Mouse (Mus musculus) MEL (cell line): ENCODE measurements at regions not wholly inside any gene's neighbourhood (a gene's known extent, or its start where the extent isn't known, plus 50 kb on each side); places are given as distances from the start of the nearest gene placed in this dataset.

Experiments
- CTCF ChIP-seq, 3 experiments: IDR thresholded peaks in 2 of 3; conservative IDR thresholded peaks in 1 of 3; 2 replicates each; pipeline ENCODE4 v1.5.1; 2011 to 2012; ENCODE audit warnings: low read length in 3 of 3, low read depth in 2 of 3, mild to moderate bottlenecking in 2 of 3, improper control_type of control experiment in 1 of 3, inconsistent platforms in 1 of 3, mixed read lengths in 1 of 3, moderate library complexity in 1 of 3; ENCODE audit not compliant: control insufficient read depth in 1 of 3, insufficient read depth in 1 of 3, poor library complexity in 1 of 3, severe bottlenecking in 1 of 3
- ELF1 ChIP-seq: IDR thresholded peaks from 2 replicates; pipeline ENCODE4 v1.6.1; 2014; ENCODE audit warnings: low read depth, mild to moderate bottlenecking, inconsistent platforms, low read length, improper control_type of control experiment, moderate library complexity
- MYC ChIP-seq: IDR thresholded peaks from 2 replicates; pipeline ENCODE4 v1.6.1; 2011; ENCODE audit warnings: low read depth, mild to moderate bottlenecking, low read length, improper control_type of control experiment, moderate library complexity
- RAD21 ChIP-seq: IDR thresholded peaks from 2 replicates; pipeline ENCODE4 v1.6.1; 2011; ENCODE audit warnings: mild to moderate bottlenecking, low read depth, low read length, improper control_type of control experiment
- SMC3 ChIP-seq: IDR thresholded peaks from 2 replicates; pipeline ENCODE4 v1.6.1; 2011; ENCODE audit warnings: low read depth, low read length, improper control_type of control experiment
- USF1 ChIP-seq: IDR thresholded peaks from 2 replicates; pipeline ENCODE4 v1.6.1; 2014; ENCODE audit warnings: low read depth, mild to moderate bottlenecking, inconsistent platforms, low read length, improper control_type of control experiment, moderate library complexity

- TF ChIP-seq USF1 (no peak), CTCF (IDR thresholded peaks at IDR 0.05 in 2 of 3, conservative IDR thresholded peaks at IDR 0.05 in 1 of 3; ENCODE audit: control insufficient read depth in 1 of 3, insufficient read depth in 1 of 3, low read depth in 2 of 3, low read length in 3 of 3, poor library complexity in 1 of 3, severe bottlenecking in 1 of 3) (peak in 2 of 3 experiments; percentile 45 to 63; a peak in 5 of 6 replicates), ELF1 (no peak), RAD21 (peak; percentile 60), SMC3 (peak; percentile 81), MYC (no peak)
These were observed 314.9 kb downstream of the Gm49356 start for GRCm38 (mm10) chr15:59203850-59204625.
